Mouse (Mus musculus): Measurements from ENCODE around the gene Itga6. TPM values are rescaled to one million over a fixed set of nuclear protein-coding genes. Genes with fewer than 3 reads are reported as not detected.

The Itga6 gene
- polyA plus RNA-seq, 1 experiment = 19.1 TPM

- no peak overlapping the region for H3K27ac ChIP-seq (ENCODE audit: insufficient read depth, low read length)
- WGBS = 86% methylated on average over 6 of the region's 6 CpGs
- TF ChIP-seq POLR2A (IDR thresholded peaks at IDR 0.05; ENCODE audit: low read depth, low read length) = no peak
- no peak for TF ChIP-seq CTCF (IDR thresholded peaks at IDR 0.05; ENCODE audit: extremely low read depth, insufficient read depth, insufficient read length, insufficient replicate concordance)
- no peak for DNase-seq (ENCODE audit: low read depth in 1 of 2, low spot score in 2 of 2)
- H3K36me3 ChIP-seq (ENCODE audit: control insufficient read depth, insufficient read depth, low read length) = no peaks in the 10 kb centered on the region
- no peak overlapping the region for H3K4me3 ChIP-seq (ENCODE audit: extremely low read depth, insufficient read depth, insufficient read length)
- no peaks in the 10 kb centered on the region for H3K27me3 ChIP-seq (ENCODE audit: control insufficient read depth, insufficient read depth, low read length)
- H3K4me1 ChIP-seq (ENCODE audit: control insufficient read depth, insufficient read depth, insufficient read length) = peaks cover 21% of the 10 kb centered on the region; the same call in 1 of the 2 replicates
Observed at GRCm38 (mm10) chr2:71810906-71811305, 65.5 kb downstream of the Itga6 start.

GRCm38 (mm10) chr2:71812221-71813021 lies 67.0 kb downstream of the Itga6 start:
- Histone ChIP-seq H3K36me3 (ENCODE audit: control insufficient read depth, insufficient read depth, low read length) (no peaks in the 10 kb centered on the region), H3K27me3 (ENCODE audit: control insufficient read depth, insufficient read depth, low read length) (no peaks in the 10 kb centered on the region), H3K4me3 (ENCODE audit: extremely low read depth, insufficient read depth, insufficient read length) (peak overlapping the region; percentile 37), H3K4me1 (ENCODE audit: control insufficient read depth, insufficient read depth, insufficient read length) (peaks cover 24% of the 10 kb centered on the region; the same call in 1 of the 2 replicates), H3K27ac (ENCODE audit: insufficient read depth, low read length) (peak overlapping the region; percentile 64)
- DNase-seq (ENCODE audit: low read depth in 1 of 2, low spot score in 2 of 2) = peak; percentile 57 to 80
- TF ChIP-seq CTCF (IDR thresholded peaks at IDR 0.05; ENCODE audit: extremely low read depth, insufficient read depth, insufficient read length, insufficient replicate concordance) = peak; percentile 88
- no peak for TF ChIP-seq POLR2A (IDR thresholded peaks at IDR 0.05; ENCODE audit: low read depth, low read length)
- 35% methylated on average over 12 of the region's 12 CpGs for WGBS

DNA sequence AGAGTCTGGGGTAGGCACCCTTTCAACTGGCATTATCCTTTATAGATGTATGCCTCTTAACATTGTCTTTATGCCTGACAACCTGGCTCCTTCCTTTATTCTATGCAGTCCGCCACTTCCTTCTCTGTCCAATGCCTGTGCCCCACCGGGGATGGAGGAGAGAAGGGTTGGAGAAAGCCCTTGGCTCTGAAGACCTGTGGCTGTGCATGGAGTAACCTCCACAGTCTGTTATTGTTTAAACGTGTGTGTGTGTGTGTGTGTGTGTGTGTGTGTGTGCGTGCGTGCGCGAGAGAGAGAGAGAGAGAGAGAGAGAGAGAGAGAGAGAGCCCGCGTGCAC lies 67.6 kb downstream of the Itga6 start:
- 59% methylated on average over 7 of the region's 9 CpGs for WGBS
- no peaks in the 10 kb centered on the region for H3K27me3 ChIP-seq (ENCODE audit: control insufficient read depth, insufficient read depth, low read length)
- H3K4me1 ChIP-seq (ENCODE audit: control insufficient read depth, insufficient read depth, insufficient read length) = peaks cover 24% of the 10 kb centered on the region; the same call in 1 of the 2 replicates
- TF ChIP-seq CTCF (IDR thresholded peaks at IDR 0.05; ENCODE audit: extremely low read depth, insufficient read depth, insufficient read length, insufficient replicate concordance) = no peak
- no peak for TF ChIP-seq POLR2A (IDR thresholded peaks at IDR 0.05; ENCODE audit: low read depth, low read length)
- DNase-seq (ENCODE audit: low read depth in 1 of 2, low spot score in 2 of 2) = no peak
- H3K4me3 ChIP-seq (ENCODE audit: extremely low read depth, insufficient read depth, insufficient read length) = peak overlapping the region; percentile 37
- H3K36me3 ChIP-seq (ENCODE audit: control insufficient read depth, insufficient read depth, low read length) = no peaks in the 10 kb centered on the region
- peak overlapping the region; percentile 64 for H3K27ac ChIP-seq (ENCODE audit: insufficient read depth, low read length)

DNA sequence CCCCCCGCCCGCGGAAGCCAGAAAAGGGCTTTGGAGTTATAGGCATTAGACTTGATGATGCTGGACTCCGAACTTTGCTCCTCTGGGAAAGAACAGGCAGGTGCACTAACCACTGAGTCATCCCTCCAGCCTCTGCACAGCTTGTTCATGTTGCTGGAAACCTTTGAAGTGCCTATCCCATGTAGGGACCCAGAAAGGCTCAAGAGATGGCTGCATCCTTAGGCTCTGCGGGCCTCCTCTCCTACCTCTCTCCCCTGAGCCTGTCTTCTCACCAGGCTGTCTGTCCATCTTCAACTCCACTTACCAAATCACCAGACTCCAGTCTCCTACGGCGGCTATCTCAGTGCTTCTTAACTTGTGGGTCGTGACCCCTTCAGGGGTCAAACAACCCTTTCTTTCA lies 68.0 kb downstream of the Itga6 start:
- DNase-seq (ENCODE audit: low read depth in 1 of 2, low spot score in 2 of 2) = peak in 1 of 2 experiments; percentile 11
- no peak overlapping the region; the same call in 1 of the 2 replicates for H3K4me3 ChIP-seq (ENCODE audit: extremely low read depth, insufficient read depth, insufficient read length)
- H3K4me1 ChIP-seq (ENCODE audit: control insufficient read depth, insufficient read depth, insufficient read length) = peaks cover 24% of the 10 kb centered on the region; the same call in 1 of the 2 replicates
- TF ChIP-seq CTCF (IDR thresholded peaks at IDR 0.05; ENCODE audit: extremely low read depth, insufficient read depth, insufficient read length, insufficient replicate concordance) (no peak), POLR2A (IDR thresholded peaks at IDR 0.05; ENCODE audit: low read depth, low read length) (no peak)
- no peaks in the 10 kb centered on the region for H3K36me3 ChIP-seq (ENCODE audit: control insufficient read depth, insufficient read depth, low read length)
- H3K27ac ChIP-seq (ENCODE audit: insufficient read depth, low read length) = peak overlapping the region; percentile 96
- 51% methylated on average over 5 of the region's 8 CpGs for WGBS
- no peaks in the 10 kb centered on the region for H3K27me3 ChIP-seq (ENCODE audit: control insufficient read depth, insufficient read depth, low read length)

- WGBS = 1% methylated on average over 3 of the region's 3 CpGs
Observed at GRCm38 (mm10) chr2:71814016-71814415, 68.6 kb downstream of the Itga6 start.

DNA sequence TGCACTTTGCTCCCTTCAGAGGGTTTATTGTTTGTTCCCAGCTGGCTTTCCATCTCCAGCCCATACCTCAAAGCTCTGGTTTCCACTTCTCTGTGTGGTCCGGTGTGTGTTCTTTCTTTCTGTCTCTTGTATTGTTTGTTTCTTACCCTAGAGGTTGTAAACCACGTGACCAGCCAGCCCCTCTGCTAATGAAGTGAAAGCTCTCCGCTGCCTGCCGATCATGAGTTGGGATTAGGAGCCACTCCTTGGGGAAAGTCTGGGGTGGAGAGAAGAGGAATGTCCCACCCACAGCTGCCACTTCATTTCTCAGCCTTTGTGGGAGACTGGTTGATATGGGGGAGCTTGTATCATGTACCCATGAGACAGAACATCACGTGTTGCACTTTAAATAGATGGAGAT lies 69.9 kb downstream of the Itga6 start:
- Histone ChIP-seq H3K36me3 (ENCODE audit: control insufficient read depth, insufficient read depth, low read length) (no peaks in the 10 kb centered on the region), H3K27ac (ENCODE audit: insufficient read depth, low read length) (peak overlapping the region; percentile 96), H3K27me3 (ENCODE audit: control insufficient read depth, insufficient read depth, low read length) (no peaks in the 10 kb centered on the region), H3K4me3 (ENCODE audit: extremely low read depth, insufficient read depth, insufficient read length) (no peak overlapping the region), H3K4me1 (ENCODE audit: control insufficient read depth, insufficient read depth, insufficient read length) (peaks cover 24% of the 10 kb centered on the region; the same call in 1 of the 2 replicates)
- DNase-seq (ENCODE audit: low read depth in 1 of 2, low spot score in 2 of 2) = no peak
- WGBS = 59% methylated on average over 5 of the region's 5 CpGs
- TF ChIP-seq POLR2A (IDR thresholded peaks at IDR 0.05; ENCODE audit: low read depth, low read length) (no peak), CTCF (IDR thresholded peaks at IDR 0.05; ENCODE audit: extremely low read depth, insufficient read depth, insufficient read length, insufficient replicate concordance) (no peak)

More at GRCm38 (mm10) chr2:71814016-71814415, 68.6 kb downstream of the Itga6 start:
- Histone ChIP-seq H3K27ac (ENCODE audit: insufficient read depth, low read length) (peak overlapping the region; percentile 96), H3K36me3 (ENCODE audit: control insufficient read depth, insufficient read depth, low read length) (no peaks in the 10 kb centered on the region), H3K4me3 (ENCODE audit: extremely low read depth, insufficient read depth, insufficient read length) (peak overlapping the region; percentile 25; the same call in 1 of the 2 replicates), H3K27me3 (ENCODE audit: control insufficient read depth, insufficient read depth, low read length) (no peaks in the 10 kb centered on the region), H3K4me1 (ENCODE audit: control insufficient read depth, insufficient read depth, insufficient read length) (peaks cover 24% of the 10 kb centered on the region; the same call in 1 of the 2 replicates)
- peak; percentile 74 to 83 for DNase-seq (ENCODE audit: low read depth in 1 of 2, low spot score in 2 of 2)
- TF ChIP-seq CTCF (IDR thresholded peaks at IDR 0.05; ENCODE audit: extremely low read depth, insufficient read depth, insufficient read length, insufficient replicate concordance) = no peak
- peak; percentile 73; the same call in 1 of the 2 replicates for TF ChIP-seq POLR2A (IDR thresholded peaks at IDR 0.05; ENCODE audit: low read depth, low read length)
